Mouse (Mus musculus): ENCODE results near the gene Hspbap1.

- TF ChIP-seq GATA1 (IDR thresholded peaks at IDR 0.05; ENCODE audit: borderline replicate concordance, low read length) (no peak), FLI1 (IDR thresholded peaks at IDR 0.05; ENCODE audit: low read length) (no peak)
Measured at GRCm38 (mm10) chr16:35764941-35765340, 5.2 kb upstream of the Hspbap1 start.
